Mouse (Mus musculus): Measurements from ENCODE around the gene Gm17018.

- TF ChIP-seq POLR2A (IDR thresholded peaks at IDR 0.05; ENCODE audit: borderline replicate concordance, control insufficient read depth, low read depth, low read length) (no peak), CTCF (IDR thresholded peaks at IDR 0.05; ENCODE audit: control insufficient read depth, insufficient read depth, low read length) (no peak)
Measured at GRCm38 (mm10) chr19:45567367-45567766, 7.0 kb downstream of the Gm17018 start.

Data from bone marrow, adult 2 months (tissue).